Mouse (Mus musculus) bone marrow macrophage, adult 2 months (primary cell): Measurements from ENCODE around the gene Akap6.

Experiments
- CTCF ChIP-seq: IDR thresholded peaks from 2 replicates; pipeline ENCODE4 v1.5.1; 2012; ENCODE audit warnings: low read depth, mild to moderate bottlenecking, low read length, moderate library complexity
- POLR2A ChIP-seq: IDR thresholded peaks from 2 replicates; pipeline ENCODE4 v1.6.1; 2012; ENCODE audit warnings: mild to moderate bottlenecking, low read depth, low read length, borderline replicate concordance

DNA sequence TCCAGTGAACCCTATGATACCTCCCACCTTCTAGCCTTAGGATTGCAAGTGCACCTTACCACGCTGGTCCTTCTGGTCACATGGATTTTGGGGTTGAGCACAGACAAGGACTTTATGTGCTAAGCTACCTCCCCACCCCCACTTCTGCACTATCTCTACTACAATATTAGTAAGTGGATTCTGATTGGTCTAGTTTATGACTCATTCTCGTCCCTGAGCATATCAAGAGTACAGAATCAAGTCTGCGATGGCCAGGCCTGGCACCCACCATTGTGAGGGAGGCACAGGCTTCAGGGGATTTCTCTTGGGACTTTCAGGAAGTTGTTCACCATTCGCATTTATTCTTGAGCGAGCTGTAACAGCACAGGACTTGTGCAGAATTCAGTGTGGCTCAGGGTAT lies 34.2 kb upstream of the Akap6 start:
- TF ChIP-seq CTCF (no peak), POLR2A (no peak)
